Mouse (Mus musculus) spleen, adult 2 months (tissue): ENCODE results near the gene Clcn6.

ENCODE experiments used
- CTCF ChIP-seq: fragments of 200-500 bp; IDR thresholded peaks from 2 replicates; pipeline ENCODE4 v1.5.1; 2011; ENCODE audit warnings: mild to moderate bottlenecking, inconsistent platforms; ENCODE audit not compliant: insufficient read depth, insufficient read length, insufficient replicate concordance; ENCODE audit errors: extremely low read depth
- POLR2A ChIP-seq: fragments of 200-500 bp; IDR thresholded peaks from 2 replicates; pipeline ENCODE4 v1.6.1; 2011; ENCODE audit warnings: low read depth, low read length, inconsistent platforms

DNA sequence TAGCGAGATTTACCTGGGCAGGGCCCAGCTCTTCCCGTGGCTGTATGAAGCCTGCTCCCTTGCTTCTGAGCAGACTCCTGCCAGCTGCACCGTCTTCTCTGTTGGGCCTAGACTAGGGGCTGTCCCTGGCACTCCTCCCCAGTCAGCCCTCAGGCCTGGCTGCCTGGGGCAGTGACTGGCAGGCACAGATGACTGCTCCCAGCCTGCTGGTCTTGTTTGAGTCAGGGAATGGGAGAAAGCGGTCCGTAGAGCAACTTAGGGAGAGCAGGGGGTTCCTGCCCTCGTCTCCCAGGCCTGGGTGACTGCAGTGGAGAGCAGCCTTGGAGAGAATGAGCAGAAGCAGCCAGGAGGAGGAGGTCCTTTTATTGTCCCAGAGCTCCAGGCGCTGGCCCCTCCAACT lies 17.6 kb upstream of the Clcn6 start:
- TF ChIP-seq CTCF (no peak), POLR2A (no peak)
